Mouse (Mus musculus): ENCODE results near the gene Cox5a.

DNA sequence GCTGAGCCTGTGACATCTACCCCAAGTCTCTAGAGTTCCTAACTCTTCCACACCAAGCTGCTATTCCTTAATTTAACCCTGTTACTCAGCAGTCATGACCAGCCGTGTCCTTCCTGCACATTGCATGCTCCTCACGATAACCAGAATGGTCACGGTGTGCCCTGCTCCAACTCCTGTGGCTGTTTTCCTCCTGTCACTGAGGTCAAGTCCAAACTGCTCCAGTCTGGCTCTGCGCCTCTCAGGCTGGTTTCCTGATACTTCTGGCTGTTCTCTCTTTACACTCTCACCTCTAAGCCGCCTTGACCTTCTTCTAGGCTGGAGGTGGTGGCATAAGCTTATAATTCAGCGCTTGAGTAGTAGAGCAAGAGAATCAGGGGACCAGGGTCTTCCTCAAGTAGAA lies 47.4 kb downstream of the Cox5a start:
- no peak for TF ChIP-seq CTCF (IDR thresholded peaks at IDR 0.05; ENCODE audit: low read depth, low read length)
- no peak for TF ChIP-seq TAL1 (conservative IDR thresholded peaks at IDR 0.05; ENCODE audit: low read depth, low read length)
- no peak for TF ChIP-seq POLR2AphosphoS5 (IDR thresholded peaks at IDR 0.05; ENCODE audit: insufficient replicate concordance, low read depth, low read length)
- no peak for TF ChIP-seq GATA1 (IDR thresholded peaks at IDR 0.05; ENCODE audit: borderline replicate concordance, low read length)
